Comparison of ENCODE assay signal across 8 mouse cellular contexts in genomic region chr7:126796350-126796932, GRCm38 (mm10). TPM values are rescaled to one million over a fixed set of nuclear protein-coding genes. Genes with fewer than 3 reads are reported as not detected.
DNase-seq lines count a peak whose midpoint lies in the region; ATAC-seq lines count a peak whose summit lies in the region.

No protein-coding gene starts in this region.

- peak overlapping the region; percentile 79 for H3K4me2 ChIP-seq in heart, embryonic 13.5 days
- no peak overlapping the region; the same call in 1 of the 2 replicates for H3K4me2 ChIP-seq in limb, embryonic 11.5 days (ENCODE audit: low read depth, severe bottlenecking)

- peaks cover 40% of the 10 kb centered on the region for H3K36me3 ChIP-seq in heart, embryonic 13.5 days
- H3K36me3 ChIP-seq in limb, embryonic 11.5 days (ENCODE audit: control insufficient read depth, insufficient read depth, low read length) = peaks cover 20% of the 10 kb centered on the region

- no peaks in the 10 kb centered on the region for H3K9me3 ChIP-seq in heart, embryonic 13.5 days
- H3K9me3 ChIP-seq in limb, embryonic 11.5 days (ENCODE audit: control insufficient read depth, low read length) = no peaks in the 10 kb centered on the region

- peak overlapping the region; percentile 100 for H3K9ac ChIP-seq in heart, embryonic 13.5 days
- no peak overlapping the region for H3K9ac ChIP-seq in limb, embryonic 11.5 days (ENCODE audit: low read length)

- peak overlapping the region; percentile 100; the same call in 1 of the 2 replicates for H3K27ac ChIP-seq in heart, embryonic 13.5 days (replicated peaks)
- H3K27ac ChIP-seq in limb, embryonic 11.5 days (replicated peaks; ENCODE audit: low read depth, low read length) = no peak overlapping the region

- no peaks in the 10 kb centered on the region for H3K27me3 ChIP-seq in heart, embryonic 13.5 days (replicated peaks)
- H3K27me3 ChIP-seq in limb, embryonic 11.5 days (ENCODE audit: control insufficient read depth, insufficient read depth, low read length) = no peaks in the 10 kb centered on the region

- peaks cover 73% of the 10 kb centered on the region for H3K4me1 ChIP-seq in heart, embryonic 13.5 days
- peaks cover 31% of the 10 kb centered on the region for H3K4me1 ChIP-seq in limb, embryonic 11.5 days (ENCODE audit: control insufficient read depth, insufficient read depth, low read length)

- ATAC-seq in heart, embryonic 13.5 days (ENCODE audit: extremely low read depth, insufficient number of reproducible peaks, low FRiP score, low TSS enrichment) = no peak
- no peak for ATAC-seq in limb, embryonic 11.5 days (ENCODE audit: insufficient number of reproducible peaks, low FRiP score, low TSS enrichment, low read depth)

- peak; percentile 21 for DNase-seq in gastrocnemius, postnatal 10 days
- no peak for DNase-seq in gastrocnemius, postnatal 25 days
- peak; percentile 16 to 44 for DNase-seq in thymus, postnatal 10 days (ENCODE audit: low spot score in 2 of 2)
- no peak for DNase-seq in thymus, adult 18-20 months
- peak; percentile 55 for DNase-seq in limb, embryonic 11.5 days (ENCODE audit: low spot score)
- peak; percentile 56 for DNase-seq in retina, postnatal 1 day
- DNase-seq in urinary bladder, postnatal 14 days (ENCODE audit: low spot score) = no peak

- 62% methylated on average over 8 of the region's 8 CpGs for WGBS in heart, embryonic 13.5 days
- 87% methylated on average over 8 of the region's 8 CpGs for WGBS in limb, embryonic 11.5 days

- H3K4me3 ChIP-seq in heart, embryonic 13.5 days = peak overlapping the region; percentile 96
- H3K4me3 ChIP-seq in limb, embryonic 11.5 days (ENCODE audit: low read depth, low read length) = no peak overlapping the region

RNA-seq across cellular contexts. Expression of gene Fam57b, which starts 1.0 kb away (rescaled TPM):
- 10 to 100 TPM; 10.3 to 10.5 TPM for total RNA-seq in gastrocnemius, postnatal 10 days (2021)
- total RNA-seq in gastrocnemius, postnatal 25 days (2021) = 10 to 100 TPM; 50.5 to 55.3 TPM
- 0.29 and 0.32 TPM in 2 replicates for polyA plus RNA-seq in heart, embryonic 13.5 days (2015; fragmentation: Nextera tagmentation; extraction: Ambion mirVana)
- not detected in 2 replicates for polyA plus RNA-seq in limb, embryonic 11.5 days (2014; fragmentation: Nextera tagmentation; extraction: Ambion mirVana)

RNA-seq across cellular contexts. Expression of gene Ppp4c, which starts 4.1 kb away (rescaled TPM):
- total RNA-seq in gastrocnemius, postnatal 10 days (2021) = 10 to 100 TPM; 44.2 to 48.8 TPM
- total RNA-seq in gastrocnemius, postnatal 25 days (2021) = 10 to 100 TPM; 21.7 to 26.8 TPM
- 151 and 166 TPM in 2 replicates for polyA plus RNA-seq in heart, embryonic 13.5 days (2015; fragmentation: Nextera tagmentation; extraction: Ambion mirVana)
- polyA plus RNA-seq in limb, embryonic 11.5 days (2014; fragmentation: Nextera tagmentation; extraction: Ambion mirVana) = 400 and 426 TPM in 2 replicates

RNA-seq across cellular contexts. Expression of gene Tbx6, which starts 15.2 kb away (rescaled TPM):
- under 1 TPM; 0.38 to 0.75 TPM for total RNA-seq in gastrocnemius, postnatal 10 days (2021)
- total RNA-seq in gastrocnemius, postnatal 25 days (2021) = under 1 TPM; 0.20 to 0.62 TPM
- polyA plus RNA-seq in heart, embryonic 13.5 days (2015; fragmentation: Nextera tagmentation; extraction: Ambion mirVana) = 0.32 and 0.33 TPM in 2 replicates
- polyA plus RNA-seq in limb, embryonic 11.5 days (2014; fragmentation: Nextera tagmentation; extraction: Ambion mirVana) = 0.45 and 0.67 TPM in 2 replicates

RNA-seq across cellular contexts. Expression of gene Ypel3, which starts 19.7 kb away (rescaled TPM):
- 10 to 100 TPM; 56.3 to 62.9 TPM for total RNA-seq in gastrocnemius, postnatal 10 days (2021)
- 10 to 100 TPM; 63.8 to 69.0 TPM for total RNA-seq in gastrocnemius, postnatal 25 days (2021)
- 79.1 and 86.2 TPM in 2 replicates for polyA plus RNA-seq in heart, embryonic 13.5 days (2015; fragmentation: Nextera tagmentation; extraction: Ambion mirVana)
- polyA plus RNA-seq in limb, embryonic 11.5 days (2014; fragmentation: Nextera tagmentation; extraction: Ambion mirVana) = 97.8 and 112 TPM in 2 replicates

RNA-seq across cellular contexts. Expression of gene Gdpd3, which starts 30.3 kb away (rescaled TPM):
- total RNA-seq in gastrocnemius, postnatal 10 days (2021) = 1 to 10 TPM; 1.0 to 4.0 TPM
- 1 to 10 TPM in 1 of 2 experiments, under 1 TPM in 1; 0.49 to 1.6 TPM for total RNA-seq in gastrocnemius, postnatal 25 days (2021)
- polyA plus RNA-seq in heart, embryonic 13.5 days (2015; fragmentation: Nextera tagmentation; extraction: Ambion mirVana) = 1.2 and 1.4 TPM in 2 replicates
- polyA plus RNA-seq in limb, embryonic 11.5 days (2014; fragmentation: Nextera tagmentation; extraction: Ambion mirVana) = 1.7 and 2.4 TPM in 2 replicates

Comparison
In these comparisons a context has a peak if more than half of its experiments do, and no peak if none do; other contexts are left out.
1. DNase-seq: peak in gastrocnemius, postnatal 10 days (single experiment), thymus, postnatal 10 days (2 of 2), limb, embryonic 11.5 days (single experiment) and retina, postnatal 1 day (single experiment); none in gastrocnemius, postnatal 25 days (single experiment), thymus, adult 18-20 months (0 of 2) and urinary bladder, postnatal 14 days (single experiment).
2. RNA of gene Fam57b, which starts 1.0 kb away (total RNA-seq): 50.5 to 55.3 TPM in gastrocnemius, postnatal 25 days; 10.3 to 10.5 TPM in gastrocnemius, postnatal 10 days; every median in the first group is over 4 times any median in the second.